Mouse (Mus musculus) olfactory bulb, adult 2 months (tissue): Measurements from ENCODE around the gene Cracr2b.

Experiments used
- CTCF ChIP-seq: fragments of 200-500 bp; IDR thresholded peaks from 2 replicates; pipeline ENCODE4 v1.5.1; 2012; ENCODE audit warnings: low read depth, mild to moderate bottlenecking, low read length, moderate library complexity; ENCODE audit not compliant: insufficient read depth
- POLR2A ChIP-seq: fragments of 200-500 bp; IDR thresholded peaks from 2 replicates; pipeline ENCODE4 v1.6.1; 2012; ENCODE audit warnings: mild to moderate bottlenecking, low read depth, low read length, moderate library complexity; ENCODE audit not compliant: insufficient read depth

DNA sequence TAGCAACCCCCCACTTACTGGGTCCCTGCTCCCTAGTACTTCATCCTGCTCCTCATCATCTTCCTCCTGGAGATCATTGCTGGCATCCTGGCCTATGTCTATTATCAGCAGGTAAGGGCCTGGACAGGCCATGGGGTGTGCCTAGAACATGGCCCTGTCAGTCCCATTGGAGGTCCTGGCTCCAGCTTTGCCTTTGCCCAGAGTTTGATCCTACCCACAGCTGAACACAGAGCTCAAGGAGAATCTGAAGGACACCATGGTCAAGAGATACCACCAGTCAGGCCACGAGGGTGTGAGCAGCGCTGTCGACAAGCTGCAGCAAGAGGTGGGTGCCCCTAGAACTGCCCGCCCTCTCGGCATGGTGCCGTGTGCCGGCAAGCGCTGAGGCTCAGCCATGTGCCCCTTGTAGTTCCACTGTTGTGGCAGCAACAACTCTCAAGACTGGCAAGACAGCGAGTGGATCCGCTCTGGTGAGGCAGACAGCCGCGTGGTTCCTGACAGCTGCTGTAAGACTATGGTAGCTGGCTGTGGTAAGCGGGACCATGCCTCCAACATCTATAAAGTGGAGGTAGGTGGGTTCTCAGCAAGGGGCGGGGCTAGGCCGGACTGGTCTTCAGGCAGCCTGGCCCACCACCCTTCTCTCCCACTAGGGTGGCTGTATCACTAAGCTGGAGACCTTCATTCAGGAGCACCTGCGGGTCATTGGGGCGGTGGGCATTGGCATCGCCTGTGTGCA lies 9.2 kb downstream of the Cracr2b start:
- TF ChIP-seq CTCF = no peak
- no peak for TF ChIP-seq POLR2A
